Mouse (Mus musculus): Measurements from ENCODE around the gene Cfap126. TPM values are rescaled to one million over a fixed set of nuclear protein-coding genes. Genes with fewer than 3 reads are reported as not detected.
"Not testable (repeated sequence)": the region's sequence is repeated elsewhere in the genome, so short reads cannot be mapped to it uniquely, and the experiment has no call there.

The Cfap126 gene
- total RNA-seq, 1 experiment from 2014 or later: 2.4 TPM

GRCm38 (mm10) chr1:171085718-171086117, 28.0 kb upstream of the Cfap126 start:
- ATAC-seq (replicated peaks in 1 of 2; ENCODE audit: insufficient read depth in 1 of 2, low FRiP score in 2 of 2, low TSS enrichment in 1 of 2, low read depth in 1 of 2, poor library complexity in 2 of 2, severe bottlenecking in 2 of 2): peak; percentile 0 to 9; a peak in 2 of 4 replicates

GRCm38 (mm10) chr1:171088237-171088869, 25.4 kb upstream of the Cfap126 start:
- ATAC-seq (replicated peaks in 1 of 2; ENCODE audit: insufficient read depth in 1 of 2, low FRiP score in 2 of 2, low TSS enrichment in 1 of 2, low read depth in 1 of 2, poor library complexity in 2 of 2, severe bottlenecking in 2 of 2): not testable (repeated sequence)

GRCm38 (mm10) chr1:171089891-171090290, 23.8 kb upstream of the Cfap126 start:
- ATAC-seq (replicated peaks in 1 of 2; ENCODE audit: insufficient read depth in 1 of 2, low FRiP score in 2 of 2, low TSS enrichment in 1 of 2, low read depth in 1 of 2, poor library complexity in 2 of 2, severe bottlenecking in 2 of 2): no peak

- ATAC-seq (replicated peaks in 1 of 2; ENCODE audit: insufficient read depth in 1 of 2, low FRiP score in 2 of 2, low TSS enrichment in 1 of 2, low read depth in 1 of 2, poor library complexity in 2 of 2, severe bottlenecking in 2 of 2): no peak
These were observed 23.0 kb upstream of the Cfap126 start for GRCm38 (mm10) chr1:171090761-171091160.

- no peak for ATAC-seq (replicated peaks in 1 of 2; ENCODE audit: insufficient read depth in 1 of 2, low FRiP score in 2 of 2, low TSS enrichment in 1 of 2, low read depth in 1 of 2, poor library complexity in 2 of 2, severe bottlenecking in 2 of 2)
These were observed 19.3 kb upstream of the Cfap126 start for GRCm38 (mm10) chr1:171094424-171094823.

- no peak for ATAC-seq (replicated peaks in 1 of 2; ENCODE audit: insufficient read depth in 1 of 2, low FRiP score in 2 of 2, low TSS enrichment in 1 of 2, low read depth in 1 of 2, poor library complexity in 2 of 2, severe bottlenecking in 2 of 2)
These were observed 17.4 kb upstream of the Cfap126 start for GRCm38 (mm10) chr1:171096110-171096964.

GRCm38 (mm10) chr1:171097136-171097535, 16.6 kb upstream of the Cfap126 start:
- no peak for ATAC-seq (replicated peaks in 1 of 2; ENCODE audit: insufficient read depth in 1 of 2, low FRiP score in 2 of 2, low TSS enrichment in 1 of 2, low read depth in 1 of 2, poor library complexity in 2 of 2, severe bottlenecking in 2 of 2)

GRCm38 (mm10) chr1:171097612-171098011, 16.1 kb upstream of the Cfap126 start:
- ATAC-seq (replicated peaks in 1 of 2; ENCODE audit: insufficient read depth in 1 of 2, low FRiP score in 2 of 2, low TSS enrichment in 1 of 2, low read depth in 1 of 2, poor library complexity in 2 of 2, severe bottlenecking in 2 of 2): no peak

GRCm38 (mm10) chr1:171101033-171101432, 12.7 kb upstream of the Cfap126 start:
- ATAC-seq (replicated peaks in 1 of 2; ENCODE audit: insufficient read depth in 1 of 2, low FRiP score in 2 of 2, low TSS enrichment in 1 of 2, low read depth in 1 of 2, poor library complexity in 2 of 2, severe bottlenecking in 2 of 2): no peak

- ATAC-seq (replicated peaks in 1 of 2; ENCODE audit: insufficient read depth in 1 of 2, low FRiP score in 2 of 2, low TSS enrichment in 1 of 2, low read depth in 1 of 2, poor library complexity in 2 of 2, severe bottlenecking in 2 of 2): peak; percentile 55 to 71
These were observed 11.8 kb upstream of the Cfap126 start for GRCm38 (mm10) chr1:171101733-171102546.

GRCm38 (mm10) chr1:171102547-171103177, 11.1 kb upstream of the Cfap126 start:
- peak; percentile 46 to 73 for ATAC-seq (replicated peaks in 1 of 2; ENCODE audit: insufficient read depth in 1 of 2, low FRiP score in 2 of 2, low TSS enrichment in 1 of 2, low read depth in 1 of 2, poor library complexity in 2 of 2, severe bottlenecking in 2 of 2)

GRCm38 (mm10) chr1:171103179-171103840, 10.4 kb upstream of the Cfap126 start:
- peak; percentile 32 to 50; a peak in 2 of 4 replicates for ATAC-seq (replicated peaks in 1 of 2; ENCODE audit: insufficient read depth in 1 of 2, low FRiP score in 2 of 2, low TSS enrichment in 1 of 2, low read depth in 1 of 2, poor library complexity in 2 of 2, severe bottlenecking in 2 of 2)

- no peak for ATAC-seq (replicated peaks in 1 of 2; ENCODE audit: insufficient read depth in 1 of 2, low FRiP score in 2 of 2, low TSS enrichment in 1 of 2, low read depth in 1 of 2, poor library complexity in 2 of 2, severe bottlenecking in 2 of 2)
These were observed 8.5 kb upstream of the Cfap126 start for GRCm38 (mm10) chr1:171105226-171105625.

GRCm38 (mm10) chr1:171109620-171110019, 4.1 kb upstream of the Cfap126 start:
- ATAC-seq (replicated peaks in 1 of 2; ENCODE audit: insufficient read depth in 1 of 2, low FRiP score in 2 of 2, low TSS enrichment in 1 of 2, low read depth in 1 of 2, poor library complexity in 2 of 2, severe bottlenecking in 2 of 2): no peak

GRCm38 (mm10) chr1:171110659-171111019, 3.1 kb upstream of the Cfap126 start:
- ATAC-seq (replicated peaks in 1 of 2; ENCODE audit: insufficient read depth in 1 of 2, low FRiP score in 2 of 2, low TSS enrichment in 1 of 2, low read depth in 1 of 2, poor library complexity in 2 of 2, severe bottlenecking in 2 of 2): no peak; a peak in 1 of 4 replicates

GRCm38 (mm10) chr1:171111020-171111780, 2.5 kb upstream of the Cfap126 start:
- ATAC-seq (replicated peaks in 1 of 2; ENCODE audit: insufficient read depth in 1 of 2, low FRiP score in 2 of 2, low TSS enrichment in 1 of 2, low read depth in 1 of 2, poor library complexity in 2 of 2, severe bottlenecking in 2 of 2): peak; percentile 77 to 81
